Mouse (Mus musculus): ENCODE data around the gene Ctse. TPM values are rescaled to one million over a fixed set of nuclear protein-coding genes. Genes with fewer than 3 reads are reported as not detected.

Ctse gene
- polyA plus RNA-seq, 1 experiment from 2014 or later, result not detected

DNA sequence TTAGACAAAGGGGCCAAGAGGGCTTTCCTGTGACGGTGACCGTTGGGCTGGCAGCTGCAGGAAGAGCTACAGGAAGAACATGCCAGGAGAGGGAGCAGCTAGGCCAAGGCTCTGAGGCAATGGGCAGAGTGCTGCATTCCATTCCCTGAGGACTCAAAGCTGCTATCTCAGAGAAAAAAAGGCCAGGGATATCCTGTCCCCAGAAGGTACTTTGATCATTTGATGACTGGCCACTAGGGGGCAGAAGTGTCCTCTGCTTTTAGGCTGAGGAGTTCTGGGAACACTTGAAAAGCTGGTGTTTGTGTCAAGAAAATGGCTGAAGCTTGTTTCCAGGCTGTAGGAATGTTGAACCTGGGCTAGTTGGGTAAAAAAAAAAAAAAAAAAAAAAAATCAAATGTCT is 74.3 kb downstream of the Ctse start:
- ATAC-seq (ENCODE audit: low FRiP score), result peak; percentile 75; the same call in 1 of the 2 replicates
- 47% methylated on average over 2 of the region's 2 CpGs for WGBS

DNA sequence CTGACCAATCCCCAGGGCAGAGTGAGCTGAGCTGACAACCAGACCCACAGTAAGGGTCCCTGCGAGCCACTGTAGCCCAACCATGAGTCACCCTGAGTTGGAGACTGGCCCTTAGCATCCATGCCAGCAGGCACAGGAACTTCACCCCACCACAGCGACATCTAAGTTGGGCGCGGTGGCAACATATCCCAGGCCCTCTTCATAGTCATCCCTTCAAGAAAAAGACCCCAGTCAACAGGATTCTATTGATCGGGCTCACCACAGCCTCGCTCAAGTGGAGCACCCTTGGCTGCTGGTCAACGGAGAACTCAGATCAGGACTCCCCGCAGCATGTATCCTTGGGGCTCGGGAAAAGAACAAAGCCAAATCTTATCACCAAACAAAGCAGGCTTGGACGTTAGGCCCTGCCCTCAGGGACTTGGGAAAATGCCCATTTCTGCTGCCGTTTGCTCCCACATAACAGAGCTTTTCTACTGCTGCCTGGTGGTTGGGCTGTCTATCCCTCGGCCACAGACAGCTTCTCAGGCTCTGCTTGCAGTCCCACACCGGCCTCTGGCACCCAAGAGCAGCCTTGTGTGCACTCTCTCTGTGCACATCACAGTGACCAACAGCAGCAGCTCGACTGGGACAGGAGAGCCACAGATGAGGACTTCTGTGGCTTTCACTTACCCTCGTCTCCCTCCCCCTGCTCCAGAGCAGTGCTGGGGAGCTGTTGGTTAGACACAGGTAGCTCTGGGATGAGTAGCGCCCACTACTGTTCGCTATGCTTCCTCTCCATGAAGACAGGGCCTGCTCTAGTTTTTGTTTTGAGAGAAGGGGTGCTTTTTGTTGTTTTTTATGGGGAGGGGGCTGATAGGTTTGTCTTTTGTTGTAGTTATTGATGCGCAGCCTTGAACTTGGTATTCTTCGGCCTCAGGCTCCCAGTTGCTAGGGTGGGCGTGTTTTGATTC is 76.6 kb downstream of the Ctse start:
- H3K4me1 ChIP-seq, result peaks cover 5% of the 10 kb centered on the region; the same call in 1 of the 2 replicates
- no peak overlapping the region for H3K4me2 ChIP-seq
- WGBS, result 69% methylated on average over 20 of the region's 20 CpGs
- no peak for ATAC-seq (ENCODE audit: low FRiP score)
- H3K27ac ChIP-seq, result no peak overlapping the region
- H3K27me3 ChIP-seq, result peaks cover 3% of the 10 kb centered on the region; the same call in 1 of the 2 replicates
- no peak overlapping the region for H3K9ac ChIP-seq
- H3K4me3 ChIP-seq (replicated peaks), result no peak overlapping the region
- H3K9me3 ChIP-seq, result no peaks in the 10 kb centered on the region
- H3K36me3 ChIP-seq (replicated peaks), result no peaks in the 10 kb centered on the region

More for the DNA sequence above, 74.3 kb downstream of the Ctse start:
- H3K27ac ChIP-seq, result no peak overlapping the region
- H3K27me3 ChIP-seq, result peaks cover 3% of the 10 kb centered on the region; the same call in 1 of the 2 replicates
- no peaks in the 10 kb centered on the region for H3K36me3 ChIP-seq (replicated peaks)
- no peaks in the 10 kb centered on the region for H3K9me3 ChIP-seq
- no peak overlapping the region for H3K4me2 ChIP-seq
- no peaks in the 10 kb centered on the region for H3K4me1 ChIP-seq
- no peak overlapping the region for H3K4me3 ChIP-seq (replicated peaks)
- H3K9ac ChIP-seq, result no peak overlapping the region

DNA sequence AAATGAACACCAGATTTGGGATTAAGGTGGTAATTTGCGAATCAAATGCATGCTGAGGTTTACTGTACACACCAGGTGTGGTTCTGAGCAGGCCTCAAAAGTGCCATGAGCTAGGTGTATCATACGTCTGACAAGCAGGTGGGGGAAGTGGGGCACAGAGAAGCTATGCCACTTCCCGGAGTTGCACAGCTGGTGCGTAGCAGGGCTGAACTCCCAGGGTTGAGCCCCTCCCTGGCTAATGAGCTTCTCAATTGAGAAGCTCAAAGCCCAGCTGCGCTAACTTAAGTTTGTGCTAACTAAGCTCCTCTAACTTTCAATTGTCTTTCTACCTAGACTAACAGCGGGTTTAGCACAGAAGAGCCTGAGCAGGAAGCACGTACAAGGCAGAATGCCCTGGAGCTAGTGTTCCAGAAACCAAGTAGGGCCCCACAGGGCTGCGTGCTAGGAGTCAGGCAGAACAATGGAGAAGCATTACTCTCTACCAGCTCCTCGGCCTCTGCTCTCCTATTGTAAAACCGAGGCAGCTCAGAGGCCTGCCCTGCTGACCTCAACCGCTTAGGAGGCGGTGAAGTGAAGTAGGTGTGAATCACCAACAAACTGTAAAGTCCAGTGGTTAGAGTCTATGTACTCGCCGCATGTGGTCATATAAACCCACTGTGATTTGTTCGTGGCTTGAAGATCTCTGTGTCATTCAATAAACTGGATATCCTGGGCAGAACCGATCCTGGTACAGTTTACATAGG is 81.0 kb downstream of the Ctse start:
- Histone ChIP-seq H3K27me3 (no peaks in the 10 kb centered on the region), H3K4me2 (no peak overlapping the region), H3K4me1 (peaks cover 16% of the 10 kb centered on the region), H3K36me3 (replicated peaks) (no peaks in the 10 kb centered on the region), H3K9ac (no peak overlapping the region), H3K27ac (no peak overlapping the region), H3K4me3 (replicated peaks) (no peak overlapping the region), H3K9me3 (no peaks in the 10 kb centered on the region)
- ATAC-seq (ENCODE audit: low FRiP score), result no peak
- 43% methylated on average over 16 of the region's 16 CpGs for WGBS

DNA sequence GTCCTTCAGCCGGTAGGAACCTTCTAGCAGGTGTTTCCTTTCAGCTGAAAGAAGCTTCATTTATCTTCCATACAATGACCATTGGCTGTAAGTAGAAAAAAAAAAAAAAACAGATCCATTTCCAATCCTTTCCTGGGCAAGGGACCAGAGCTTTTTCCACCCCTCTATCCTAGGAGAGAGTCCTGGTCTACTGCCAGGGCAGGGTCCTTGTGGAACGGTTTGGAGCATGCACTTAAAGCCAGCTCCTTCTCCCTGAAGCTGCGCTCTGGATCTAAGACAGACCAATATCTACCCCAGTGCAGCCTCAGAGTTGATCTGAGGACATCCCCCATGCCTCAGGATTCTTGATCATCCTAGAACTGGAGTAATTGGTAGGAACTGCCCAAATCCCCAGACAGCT is 83.9 kb downstream of the Ctse start:
- no peak overlapping the region for H3K9ac ChIP-seq
- H3K27ac ChIP-seq, result no peak overlapping the region
- H3K4me2 ChIP-seq, result no peak overlapping the region
- no peaks in the 10 kb centered on the region for H3K36me3 ChIP-seq (replicated peaks)
- H3K4me1 ChIP-seq, result peaks cover 16% of the 10 kb centered on the region
- WGBS, result 94% methylated on average over 3 of the region's 3 CpGs
- H3K4me3 ChIP-seq (replicated peaks), result no peak overlapping the region
- ATAC-seq (ENCODE audit: low FRiP score), result no peak
- no peaks in the 10 kb centered on the region for H3K27me3 ChIP-seq
- no peaks in the 10 kb centered on the region for H3K9me3 ChIP-seq

DNA sequence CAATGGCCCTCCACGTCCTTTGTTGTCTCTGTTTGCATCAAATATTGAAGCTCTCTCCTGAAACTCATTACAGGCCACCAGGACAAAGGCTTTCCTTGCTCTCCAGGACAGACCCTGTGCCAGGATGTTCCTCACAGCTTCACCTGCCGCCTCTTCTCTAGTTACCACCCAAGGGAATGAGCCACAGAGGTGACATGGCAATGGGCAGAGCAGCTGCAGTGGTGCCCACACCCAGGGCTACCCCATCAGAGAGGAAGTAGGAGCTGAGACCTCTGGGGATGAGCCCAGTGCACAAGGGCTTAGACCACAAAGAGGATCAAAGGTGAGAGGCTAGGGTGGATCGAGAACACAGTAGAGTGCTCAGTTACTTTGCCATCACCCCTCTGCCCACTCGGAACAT is 85.4 kb downstream of the Ctse start:
- Histone ChIP-seq H3K27me3 (no peaks in the 10 kb centered on the region), H3K4me2 (no peak overlapping the region), H3K9me3 (no peaks in the 10 kb centered on the region), H3K4me1 (peaks cover 16% of the 10 kb centered on the region), H3K4me3 (replicated peaks) (no peak overlapping the region), H3K9ac (no peak overlapping the region), H3K36me3 (replicated peaks) (no peaks in the 10 kb centered on the region), H3K27ac (no peak overlapping the region)
- ATAC-seq (ENCODE audit: low FRiP score), result no peak
- WGBS, result 40% methylated on average over 4 of the region's 4 CpGs

Other genes with a start within 250 kb of the Ctse start
- 17.1 and 22.9 TPM in 2 replicates for gene Srgap2, start 111.0 kb upstream of the Ctse start, polyA plus RNA-seq (2016; fragmentation: Nextera tagmentation; extraction: Ambion mirVana)
- gene Fam72a, start 110.4 kb upstream of the Ctse start, polyA plus RNA-seq (2016; fragmentation: Nextera tagmentation; extraction: Ambion mirVana), result 5.3 and 5.5 TPM in 2 replicates
- gene Avpr1b, start 39.1 kb upstream of the Ctse start, polyA plus RNA-seq (2016; fragmentation: Nextera tagmentation; extraction: Ambion mirVana), result not detected in 2 replicates
- 0.19 and 0.43 TPM in 2 replicates for gene Rab7b, start 50.4 kb downstream of the Ctse start, polyA plus RNA-seq (2016; fragmentation: Nextera tagmentation; extraction: Ambion mirVana)
- gene Slc26a9, start 105.7 kb downstream of the Ctse start, polyA plus RNA-seq (2016; fragmentation: Nextera tagmentation; extraction: Ambion mirVana), result not detected in 2 replicates
- gene Pm20d1, start 159.1 kb downstream of the Ctse start, polyA plus RNA-seq (2016; fragmentation: Nextera tagmentation; extraction: Ambion mirVana), result 0.34 and 0.35 TPM in 2 replicates
- gene Slc41a1, start 189.2 kb downstream of the Ctse start, polyA plus RNA-seq (2016; fragmentation: Nextera tagmentation; extraction: Ambion mirVana), result 10.2 and 11.5 TPM in 2 replicates
- 9.7 and 10.7 TPM in 2 replicates for gene Rab29, start 228.9 kb downstream of the Ctse start, polyA plus RNA-seq (2016; fragmentation: Nextera tagmentation; extraction: Ambion mirVana)

Data from forebrain, embryonic 12.5 days (tissue).